Mouse (Mus musculus) spleen, postnatal 14 days (tissue): ENCODE measurements around the gene Atg9a.

Source experiments
- DNase-seq, 2 experiments: peaks; one replicate each; pipeline ENCODE4 v3.0.0; 2021 to 2022; ENCODE audit warnings: low spot score in 2 of 2

Atg9a gene

GRCm38 (mm10) chr1:75168472-75169464, 23.2 kb downstream of the Atg9a start, which contains the start of gene Zfand2b:
Gene Zfand2b, plus strand, starts transcription at chr1:75168646.
- DNase-seq: peak; percentile 98

GRCm38 (mm10) chr1:75168093-75168471, 23.9 kb downstream of the Atg9a start:
- no peak for DNase-seq

DNA sequence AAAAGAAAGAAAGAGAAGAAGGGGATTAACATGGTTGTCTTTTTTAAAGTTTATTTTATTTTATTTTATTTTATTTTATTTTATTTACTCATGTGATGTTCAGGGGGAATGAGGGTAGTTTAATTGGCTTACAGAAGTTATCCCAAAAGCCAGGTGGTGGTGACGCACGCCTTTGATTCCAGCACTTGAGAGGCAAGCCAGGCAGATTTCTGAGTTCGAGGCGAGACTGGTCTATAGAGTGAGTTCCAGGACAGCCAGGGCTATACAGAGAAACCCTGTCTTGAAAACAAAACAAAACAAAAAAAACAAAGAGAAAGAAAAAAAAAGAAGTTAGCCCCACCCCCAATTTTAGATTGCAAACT, 31.8 kb downstream of the Atg9a start:
- DNase-seq: no peak

DNA sequence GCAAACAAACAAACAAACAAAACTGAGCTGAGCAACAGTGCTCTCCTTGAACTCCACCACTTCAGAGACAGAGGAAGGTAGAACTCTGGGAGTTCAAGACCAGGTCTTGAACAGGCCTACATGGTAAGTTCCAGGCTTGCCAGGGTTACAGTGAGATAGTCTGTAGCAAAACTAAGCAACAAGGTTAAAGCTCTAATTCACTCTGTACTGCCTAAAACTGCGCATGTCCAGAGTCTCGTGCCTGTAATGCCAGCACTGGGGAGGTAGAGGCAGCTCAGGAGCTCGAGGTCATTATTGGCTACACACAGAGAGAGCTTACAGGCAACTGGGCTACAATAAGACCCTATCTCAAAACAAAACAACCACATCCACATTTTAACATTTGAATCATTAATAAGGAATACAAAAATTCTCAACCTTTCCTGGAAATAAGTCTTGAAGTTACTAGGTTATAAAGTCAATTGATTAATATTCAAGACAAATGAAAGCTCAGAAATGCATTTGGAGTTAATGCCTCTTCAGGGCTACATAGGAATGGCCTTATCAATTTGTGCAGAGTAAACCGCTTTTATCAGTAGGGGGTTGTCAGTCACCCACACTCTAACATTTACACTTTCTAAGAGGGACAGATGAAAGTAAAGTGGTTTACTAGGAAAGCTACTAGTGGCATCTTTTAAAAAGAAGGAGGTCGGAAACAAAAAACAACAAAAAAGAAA, 32.3 kb downstream of the Atg9a start:
- DNase-seq: no peak

GRCm38 (mm10) chr1:75158990-75159389, 33.0 kb downstream of the Atg9a start:
- DNase-seq: no peak

DNA sequence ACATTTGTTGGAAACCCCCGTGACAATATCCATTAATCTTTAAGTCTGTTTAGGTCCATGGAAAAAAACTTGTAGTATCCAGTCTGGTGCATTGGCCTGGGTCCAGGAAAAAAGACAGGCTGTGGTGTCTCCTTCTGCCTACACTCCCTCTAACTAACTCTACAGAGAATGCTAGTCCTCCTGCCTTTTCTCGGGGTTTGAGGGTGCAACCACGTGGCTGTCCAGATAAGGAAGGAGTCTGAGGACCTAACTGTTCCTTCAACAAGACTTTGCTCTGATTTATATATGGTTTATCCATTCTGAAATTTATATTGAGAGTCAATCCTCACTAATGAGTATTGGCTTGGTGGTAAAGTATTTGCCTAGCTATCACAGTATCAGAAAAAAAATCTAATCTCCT, 36.2 kb downstream of the Atg9a start:
- DNase-seq: no peak

GRCm38 (mm10) chr1:75148727-75149126, 43.3 kb downstream of the Atg9a start:
- no peak for DNase-seq

DNA sequence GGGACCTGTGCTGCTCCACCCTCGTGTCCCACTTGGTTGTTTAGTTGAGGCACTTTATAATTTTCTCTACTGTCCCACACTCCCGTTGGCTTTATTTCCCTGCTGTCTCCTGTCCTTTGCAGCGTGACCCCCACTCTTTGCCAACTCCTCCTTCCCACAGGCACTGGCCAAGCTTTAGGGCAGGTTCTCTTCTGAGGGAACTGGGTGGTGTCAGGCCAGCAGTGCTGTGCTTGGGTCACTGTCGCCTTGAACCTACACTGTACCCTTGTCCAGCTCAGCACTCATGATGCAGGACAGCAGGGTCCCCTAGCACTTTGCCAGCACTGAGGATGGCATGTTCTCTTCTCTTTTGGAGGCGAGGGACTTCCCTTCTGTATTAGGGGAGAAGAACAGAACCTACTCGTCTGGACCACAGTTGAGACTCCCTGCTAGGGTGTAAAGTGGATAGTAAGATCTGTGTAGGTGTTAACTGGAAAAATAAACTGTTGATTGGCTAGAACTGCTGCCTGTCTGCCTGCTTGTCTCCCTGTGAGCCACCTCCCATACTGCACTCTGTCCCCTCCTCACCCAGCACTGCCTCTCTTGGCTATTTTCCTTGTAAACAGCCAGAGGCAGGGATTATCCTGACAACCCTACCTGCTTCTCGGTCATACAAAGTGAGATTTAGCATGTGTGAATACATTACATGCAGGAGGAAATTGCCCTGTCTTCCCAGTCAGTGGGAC, 44.4 kb downstream of the Atg9a start:
- no peak for DNase-seq

DNA sequence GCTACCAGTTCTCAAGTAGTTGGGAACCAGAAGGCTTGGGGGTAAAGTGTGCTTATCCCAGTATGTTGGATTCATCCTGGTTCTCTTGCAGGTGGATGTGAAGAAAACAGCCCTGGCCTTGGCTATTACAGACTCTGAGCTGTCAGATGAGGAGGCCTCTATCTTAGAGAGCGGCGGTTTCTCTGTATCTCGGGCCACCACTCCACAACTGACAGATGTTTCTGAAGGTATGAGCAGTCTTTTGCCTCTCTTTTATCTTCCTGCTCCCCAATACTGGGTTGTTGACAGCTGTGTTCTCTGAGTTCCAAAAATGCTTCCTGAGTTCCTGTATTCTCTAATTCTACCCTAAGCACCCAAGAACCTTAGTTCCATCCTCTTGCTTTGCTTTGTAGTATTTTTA, 46.4 kb downstream of the Atg9a start:
- no peak for DNase-seq

DNA sequence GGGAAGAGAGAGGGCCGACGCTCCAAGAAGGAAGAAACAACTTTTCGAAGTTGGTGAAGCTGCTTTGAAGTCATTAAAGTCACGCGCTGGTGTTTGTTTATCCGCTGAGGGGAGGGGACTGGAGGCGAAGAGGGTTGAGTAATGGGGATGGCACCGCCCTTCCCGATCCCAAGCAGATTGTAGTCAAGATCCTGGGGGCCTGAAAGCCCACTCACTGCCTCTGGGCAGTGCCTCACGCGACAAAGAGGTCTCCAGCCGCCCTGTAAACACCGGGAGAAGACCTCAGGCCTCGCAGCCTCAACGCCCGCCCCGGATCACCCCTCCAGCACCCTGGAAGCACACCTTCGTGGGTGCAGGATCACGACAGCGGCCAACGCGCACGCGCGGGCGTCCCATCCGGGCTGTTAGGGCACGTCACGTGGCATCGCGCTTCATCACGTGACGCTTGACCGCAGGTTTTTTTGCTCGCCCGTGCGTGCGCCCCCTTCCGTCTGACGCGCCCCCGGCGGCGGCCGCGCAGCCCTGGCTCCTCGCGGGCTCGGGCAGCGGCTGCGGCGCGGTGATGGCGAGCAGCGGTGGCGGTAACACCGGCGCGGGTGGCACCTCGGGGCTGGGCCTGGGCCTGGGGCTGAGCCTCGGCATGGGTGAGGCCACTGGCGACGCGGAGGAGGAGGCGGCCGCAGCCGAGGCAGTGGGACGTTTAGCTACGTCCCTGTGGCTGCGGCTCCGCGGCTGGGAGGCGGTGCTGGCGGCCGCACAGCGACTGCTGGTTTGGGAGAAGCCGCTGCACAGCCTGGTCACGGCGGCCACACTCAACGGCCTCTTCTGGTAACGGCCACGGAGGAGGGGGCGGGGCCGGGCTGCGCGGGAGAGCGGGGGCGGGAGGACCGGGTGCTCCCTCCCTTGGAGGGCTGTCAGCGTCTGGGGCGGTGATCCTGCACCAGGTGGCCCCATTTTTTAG, 49.4 kb downstream of the Atg9a start, which contains the start of the genes Cnppd1 and Retreg2:
TSS of gene Cnppd1 (minus strand) at position 411 of the 961 bp plus-strand sequence.
TSS of gene Retreg2 (plus strand) at position 478 of the 961 bp plus-strand sequence.
- DNase-seq: peak; percentile 94

DNA sequence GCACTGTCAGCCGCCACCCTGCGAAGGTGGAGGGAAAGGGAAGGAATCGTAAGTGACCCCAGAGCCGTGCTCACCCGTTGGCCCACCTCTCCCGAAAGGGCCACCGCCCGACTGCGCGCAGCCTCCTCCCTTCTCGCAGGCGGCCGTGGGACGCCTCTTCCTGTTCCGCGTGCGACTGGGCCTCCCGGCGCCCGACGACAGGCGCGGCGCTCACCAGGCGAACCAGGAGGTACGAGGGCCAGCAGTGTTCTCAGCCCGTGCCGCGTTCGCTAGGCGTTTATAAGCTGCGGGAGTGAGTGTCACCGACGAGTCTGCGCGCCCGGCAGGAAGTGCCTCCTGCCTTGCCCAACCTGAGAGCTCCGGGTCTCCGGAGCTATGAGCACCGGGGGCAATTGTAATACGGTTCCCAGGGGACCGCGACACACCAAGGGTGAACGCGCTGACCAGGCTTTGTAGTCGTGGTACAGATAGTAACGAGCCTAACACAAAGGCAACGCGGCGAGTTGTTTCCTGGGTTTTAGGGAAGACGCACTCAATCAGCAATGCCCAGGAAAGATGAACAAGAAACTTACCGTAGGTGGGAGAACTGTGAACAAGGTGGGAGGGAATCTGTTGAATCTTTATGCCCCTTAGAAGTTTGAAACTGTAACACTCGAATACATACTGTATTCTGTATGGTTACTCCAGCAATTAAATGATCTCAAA, 50.4 kb downstream of the Atg9a start:
- peak; percentile 67 to 72 for DNase-seq

DNA sequence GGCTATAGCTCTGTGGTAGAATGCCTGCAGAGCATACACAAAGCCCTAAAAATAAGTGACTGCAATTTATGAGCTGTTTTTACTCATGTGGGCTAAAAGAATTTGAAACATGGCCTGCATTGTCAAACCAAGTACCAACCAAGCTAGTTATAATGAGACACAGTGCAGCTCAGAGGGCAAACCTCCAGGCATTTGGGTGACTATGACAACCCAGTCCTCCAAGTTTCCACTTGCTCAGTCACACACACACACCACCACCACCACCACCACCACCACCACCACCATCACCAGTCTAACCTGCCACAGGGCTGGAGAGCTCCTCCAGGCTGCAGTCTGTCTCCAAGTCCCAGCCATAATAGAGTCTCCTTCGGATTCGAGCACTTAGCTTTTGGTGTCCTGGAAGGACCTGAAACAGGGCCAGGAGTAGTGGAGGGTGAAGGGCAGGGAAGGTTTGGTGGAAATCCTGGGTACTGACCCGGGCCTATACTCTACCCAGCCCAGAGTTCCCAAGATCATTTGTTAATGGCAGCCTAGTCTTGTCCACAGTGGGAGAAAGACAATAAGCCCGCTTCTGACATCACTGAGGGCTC, 51.3 kb downstream of the Atg9a start:
- DNase-seq: no peak

DNA sequence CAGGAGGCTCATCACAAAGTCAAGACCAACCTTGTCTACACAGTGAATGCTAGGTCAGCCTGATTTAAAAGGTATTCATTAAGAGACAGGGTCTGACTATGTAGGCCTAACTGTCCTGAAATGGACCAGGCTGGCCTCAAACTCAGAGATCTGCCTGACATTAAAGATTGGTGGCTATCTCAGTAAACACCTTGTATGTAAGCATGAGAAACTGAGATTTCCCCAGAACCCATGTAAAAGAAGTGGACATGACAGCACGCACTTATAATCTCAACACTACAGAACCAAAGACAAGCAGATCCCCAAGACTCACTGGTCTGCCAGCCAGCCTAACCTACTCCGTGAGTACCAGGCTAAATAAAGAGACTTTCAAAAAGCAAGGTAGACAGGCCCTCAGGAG, 53.5 kb downstream of the Atg9a start:
- DNase-seq: no peak

DNA sequence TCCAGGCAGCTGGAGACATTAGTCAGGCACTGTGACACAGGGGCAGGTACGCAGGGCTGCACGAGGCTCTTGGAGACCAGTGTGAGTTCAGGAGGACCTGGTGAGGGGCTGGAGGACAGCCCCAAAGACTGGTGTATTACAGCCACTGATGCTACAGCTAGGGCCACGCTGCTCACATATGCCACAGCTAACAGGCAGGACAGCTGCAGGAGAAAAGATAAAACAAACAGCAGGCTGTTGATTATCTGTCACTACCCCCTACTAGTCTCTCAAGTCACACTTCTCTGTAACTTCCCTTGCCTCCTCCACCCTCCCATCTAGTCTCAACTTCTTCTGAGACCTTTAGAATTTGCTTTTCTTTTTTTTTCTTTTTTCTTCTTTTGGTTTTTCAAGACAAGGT, 55.3 kb downstream of the Atg9a start:
- no peak for DNase-seq

- DNase-seq: no peak
Measured at GRCm38 (mm10) chr1:75136293-75136692, 55.7 kb downstream of the Atg9a start.

- DNase-seq: no peak
Measured at GRCm38 (mm10) chr1:75133421-75134207, 58.4 kb downstream of the Atg9a start, which contains the start of gene Slc23a3. Gene Slc23a3, minus strand, starts transcription at chr1:75133890.
